Mouse (Mus musculus) lung, embryonic 14.5 days (tissue): Measurements from ENCODE around the gene Cyb5d2. TPM values are rescaled to one million over a fixed set of nuclear protein-coding genes. Genes with fewer than 3 reads are reported as not detected.
"Not testable (repeated sequence)": the region's sequence is repeated elsewhere in the genome, so short reads cannot be mapped to it uniquely, and the experiment has no call there.

Experiments
- ATAC-seq: fragments of 200-750 bp; cut with Nextera tagmentation; 2 replicates; pipeline ENCODE4 v1.8.0; 2017; ENCODE audit warnings: mild to moderate bottlenecking, moderate TSS enrichment, moderate library complexity; ENCODE audit not compliant: insufficient read depth
- DNase-seq: peaks from one replicate; pipeline ENCODE4 v3.0.0-alpha.2; 2015
- H3K27ac ChIP-seq: fragments of 300-500 bp; sonication (generic); 2 replicates; pipeline ENCODE4 v1.5.1; 2014; ENCODE audit warnings: low read depth, mild to moderate bottlenecking, moderate library complexity
- H3K27me3 ChIP-seq: fragments of 300-500 bp; sonication (generic); 2 replicates; pipeline ENCODE4 v1.6.1; 2014; ENCODE audit warnings: low read length, control low read depth; ENCODE audit not compliant: insufficient read depth
- H3K36me3 ChIP-seq: fragments of 300-500 bp; sonication (generic); 2 replicates; pipeline ENCODE4 v1.6.1; 2014; ENCODE audit warnings: control low read depth; ENCODE audit not compliant: insufficient read depth
- H3K4me1 ChIP-seq: fragments of 300-500 bp; sonication (generic); 2 replicates; pipeline ENCODE4 v1.6.1; 2014; ENCODE audit warnings: antibody characterized with exemption, control low read depth; ENCODE audit not compliant: insufficient read depth
- H3K4me2 ChIP-seq: fragments of 300-500 bp; sonication (generic); 2 replicates; pipeline ENCODE4 v1.6.1; 2014; ENCODE audit warnings: mild to moderate bottlenecking
- H3K4me3 ChIP-seq: fragments of 300-500 bp; sonication (generic); 2 replicates; pipeline ENCODE4 v1.5.1; 2014; ENCODE audit warnings: low read depth, low read length
- H3K9ac ChIP-seq: fragments of 300-500 bp; sonication (generic); 2 replicates; pipeline ENCODE4 v1.6.1; 2014
- H3K9me3 ChIP-seq: fragments of 300-500 bp; sonication (generic); 2 replicates; pipeline ENCODE4 v1.6.1; 2016; ENCODE audit warnings: low read depth, low read length, control low read depth
- CTCF ChIP-seq: IDR thresholded peaks from 2 replicates; pipeline ENCODE4 v1.5.1; 2016; ENCODE audit warnings: antibody characterized with exemption, low read depth
- WGBS: fragments of 180-500 bp; shearing (Covaris S2); extraction: QIAGEN DNeasy Blood & Tissue Kit; methylation state at CpG from one replicate; pipeline ENCODE4 v1.1.7; 2014; 5-methylcytosine and 5-hydroxymethylcytosine counted together
- polyA plus RNA-seq: library from polyadenylated mRNA; unstranded; fragments of >200 nt; fragmentation: Nextera tagmentation; extraction: Ambion mirVana; gene quantifications from 2 replicates; pipeline ENCODE4 v1.2.1, GENCODE M21; 2014

The Cyb5d2 gene
- polyA plus RNA-seq, 1 experiment from 2014 or later = 4.7 TPM

GRCm38 (mm10) chr11:72760781-72761180 is 35.2 kb downstream of the Cyb5d2 start:
- 76% methylated on average over 1 of the region's 1 CpGs for WGBS
- H3K36me3 ChIP-seq = peaks cover 89% of the 10 kb centered on the region
- H3K4me3 ChIP-seq = no peak overlapping the region
- H3K4me2 ChIP-seq = no peak overlapping the region
- DNase-seq (no peak), ATAC-seq (no peak)
- H3K9ac ChIP-seq = no peak overlapping the region
- H3K9me3 ChIP-seq = no peaks in the 10 kb centered on the region
- H3K4me1 ChIP-seq = no peaks in the 10 kb centered on the region
- no peak overlapping the region for H3K27ac ChIP-seq
- TF ChIP-seq CTCF = no peak
- H3K27me3 ChIP-seq = no peaks in the 10 kb centered on the region

DNA sequence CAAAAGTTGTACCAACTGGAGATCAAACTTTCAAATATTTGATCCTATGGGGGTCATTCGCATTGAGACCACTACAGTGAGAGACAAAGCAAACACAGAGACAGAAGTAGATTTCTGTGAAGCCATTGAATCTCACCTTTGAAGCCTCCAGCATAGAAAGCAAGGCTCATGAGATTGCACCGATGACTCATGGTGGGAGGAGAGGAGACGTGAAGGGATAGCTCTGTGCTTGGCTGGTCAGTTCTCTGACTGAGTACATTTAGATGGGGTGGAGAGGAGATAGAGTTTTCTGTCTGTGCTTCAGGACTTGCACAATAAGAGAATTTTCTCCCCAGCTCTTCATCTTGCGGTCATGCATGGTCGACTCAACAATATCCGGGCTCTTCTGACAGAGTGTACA is 36.4 kb downstream of the Cyb5d2 start:
- Histone ChIP-seq H3K4me1 (no peaks in the 10 kb centered on the region), H3K27me3 (no peaks in the 10 kb centered on the region), H3K9me3 (no peaks in the 10 kb centered on the region), H3K36me3 (peaks cover 96% of the 10 kb centered on the region), H3K9ac (no peak overlapping the region), H3K4me3 (no peak overlapping the region), H3K4me2 (no peak overlapping the region), H3K27ac (no peak overlapping the region)
- no peak for TF ChIP-seq CTCF
- no peak for ATAC-seq
- DNase-seq = no peak
- WGBS = 93% methylated on average over 6 of the region's 6 CpGs

- no peak for TF ChIP-seq CTCF
- ATAC-seq = no peak
- H3K9ac ChIP-seq = no peak overlapping the region
- H3K36me3 ChIP-seq = peaks cover 95% of the 10 kb centered on the region
- H3K9me3 ChIP-seq = no peaks in the 10 kb centered on the region
- no peak for DNase-seq
- no peaks in the 10 kb centered on the region for H3K27me3 ChIP-seq
- no peaks in the 10 kb centered on the region for H3K4me1 ChIP-seq
- no peak overlapping the region for H3K27ac ChIP-seq
- no peak overlapping the region for H3K4me3 ChIP-seq
- 95% methylated on average over 5 of the region's 5 CpGs for WGBS
- no peak overlapping the region for H3K4me2 ChIP-seq
Observed at GRCm38 (mm10) chr11:72758316-72758715, 37.6 kb downstream of the Cyb5d2 start.

- DNase-seq = peak; percentile 9
- Histone ChIP-seq H3K4me3 (no peak overlapping the region), H3K36me3 (peaks cover 94% of the 10 kb centered on the region), H3K27me3 (no peaks in the 10 kb centered on the region), H3K4me2 (no peak overlapping the region), H3K9ac (no peak overlapping the region), H3K9me3 (no peaks in the 10 kb centered on the region), H3K27ac (no peak overlapping the region), H3K4me1 (no peaks in the 10 kb centered on the region)
- no peak for ATAC-seq
- 0 out of 2 replicates have a peak, but pooled peaks have one; percentile 4 for TF ChIP-seq CTCF
- 46% methylated on average over 2 of the region's 2 CpGs for WGBS
Observed at GRCm38 (mm10) chr11:72751956-72752355, 44.0 kb downstream of the Cyb5d2 start.

DNA sequence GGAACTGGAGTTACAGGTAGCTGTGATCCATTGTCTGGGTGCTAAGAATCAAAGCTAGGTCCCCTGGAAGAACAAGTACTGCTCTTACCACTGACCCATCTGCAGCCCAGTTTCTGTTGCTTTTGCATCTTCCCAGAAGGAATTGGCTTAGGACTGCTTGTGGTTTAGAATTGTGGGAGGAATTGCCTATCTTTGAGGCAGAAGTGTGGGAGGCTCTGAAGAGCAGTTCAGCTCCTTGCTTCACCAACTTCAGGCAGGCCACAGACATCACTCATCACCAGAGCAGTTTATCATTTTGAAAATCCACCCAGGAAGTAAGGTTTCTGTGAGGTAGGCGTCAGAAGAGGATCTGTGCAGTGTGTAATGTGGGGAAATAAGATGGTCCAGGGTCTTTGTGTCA is 56.9 kb downstream of the Cyb5d2 start:
- Histone ChIP-seq H3K4me1 (no peaks in the 10 kb centered on the region), H3K27ac (no peak overlapping the region), H3K27me3 (no peaks in the 10 kb centered on the region), H3K36me3 (peaks cover 67% of the 10 kb centered on the region), H3K4me3 (no peak overlapping the region), H3K4me2 (no peak overlapping the region), H3K9ac (no peak overlapping the region), H3K9me3 (no peaks in the 10 kb centered on the region)
- ATAC-seq = no peak
- DNase-seq = no peak
- TF ChIP-seq CTCF = no peak
- WGBS = 76% methylated on average over 1 of the region's 1 CpGs

GRCm38 (mm10) chr11:72737517-72737916 is 58.4 kb downstream of the Cyb5d2 start:
- not testable (repeated sequence) for H3K27ac ChIP-seq, ATAC-seq, H3K27me3 ChIP-seq, H3K9me3 ChIP-seq, H3K4me1 ChIP-seq, H3K9ac ChIP-seq, H3K4me2 ChIP-seq, H3K4me3 ChIP-seq
- DNase-seq = peak; percentile 6
- peaks cover 65% of the 10 kb centered on the region for H3K36me3 ChIP-seq
- peak; percentile 46 for TF ChIP-seq CTCF
- WGBS = 83% methylated on average over 5 of the region's 5 CpGs

DNA sequence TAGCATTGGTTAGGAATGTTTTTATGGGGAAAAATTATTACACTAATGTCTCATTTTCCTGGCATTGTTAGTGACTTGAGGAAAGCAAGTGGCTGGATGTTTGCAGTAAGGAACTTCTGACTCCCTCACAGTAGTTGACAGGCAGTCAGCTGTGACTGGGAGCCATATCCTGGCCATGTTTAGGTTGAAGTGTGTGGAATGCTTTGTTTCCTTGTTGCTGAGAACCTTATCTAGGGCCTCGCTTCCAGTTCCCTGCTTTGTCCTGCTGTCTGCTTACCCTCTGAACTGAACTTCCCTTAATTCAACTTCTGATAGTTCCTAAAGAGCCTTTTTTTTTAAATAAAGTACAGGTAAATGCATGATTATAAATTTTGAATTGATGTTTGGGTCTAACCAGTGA is 59.6 kb downstream of the Cyb5d2 start:
- no peak overlapping the region for H3K4me3 ChIP-seq
- no peak overlapping the region for H3K4me2 ChIP-seq
- peak; percentile 16 for DNase-seq
- no peak overlapping the region for H3K27ac ChIP-seq
- no peaks in the 10 kb centered on the region for H3K27me3 ChIP-seq
- WGBS = 46% methylated on average over 1 of the region's 1 CpGs
- H3K9ac ChIP-seq = no peak overlapping the region
- no peaks in the 10 kb centered on the region for H3K9me3 ChIP-seq
- ATAC-seq = no peak
- no peaks in the 10 kb centered on the region for H3K4me1 ChIP-seq
- TF ChIP-seq CTCF = no peak
- peaks cover 67% of the 10 kb centered on the region for H3K36me3 ChIP-seq

DNA sequence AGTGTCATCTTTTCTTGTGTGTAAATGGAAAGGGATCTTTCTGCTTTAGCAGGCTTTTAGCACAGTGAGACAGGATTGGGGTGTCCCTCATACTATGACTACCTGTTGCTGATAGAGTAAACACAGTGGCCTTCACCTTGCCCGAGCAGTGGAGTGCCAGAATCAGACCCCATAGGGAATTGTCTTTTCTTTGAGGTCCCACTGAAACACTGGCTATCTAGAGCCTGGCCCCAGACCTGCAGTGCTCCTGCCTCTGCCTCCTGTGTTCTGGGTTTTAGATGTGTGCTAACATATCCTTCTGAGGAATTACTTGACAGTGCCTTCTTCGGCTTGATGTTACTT is 60.5 kb downstream of the Cyb5d2 start:
- no peaks in the 10 kb centered on the region for H3K4me1 ChIP-seq
- H3K36me3 ChIP-seq = peaks cover 72% of the 10 kb centered on the region
- no peak for TF ChIP-seq CTCF
- no peaks in the 10 kb centered on the region for H3K27me3 ChIP-seq
- no peaks in the 10 kb centered on the region for H3K9me3 ChIP-seq
- no peak overlapping the region for H3K27ac ChIP-seq
- DNase-seq (no peak), ATAC-seq (no peak)
- H3K9ac ChIP-seq = no peak overlapping the region
- H3K4me3 ChIP-seq = no peak overlapping the region
- H3K4me2 ChIP-seq = no peak overlapping the region
- 80% methylated on average over 2 of the region's 2 CpGs for WGBS
